Mouse (Mus musculus): ENCODE results near the gene Hist1h2af.

GRCm38 (mm10) chr13:23518295-23518603 lies 15.5 kb upstream of the Hist1h2af start:
- TF ChIP-seq CTCF (IDR thresholded peaks at IDR 0.05; ENCODE audit: low read depth): no peak
- TF ChIP-seq EP300 (IDR thresholded peaks at IDR 0.05; ENCODE audit: low read depth): no peak

All from heart, postnatal 0 days (tissue).